Mouse (Mus musculus) spleen, embryonic (tissue): ENCODE data around the gene Mrtfb.

ENCODE experiments used
- CTCF ChIA-PET: fragments of 350-600 bp; sonication (Branson Sonifier 250); formaldehyde crosslinking; loops from one replicate; lab custom pipeline; 2022; lab: Charles Lee

The Mrtfb gene

DNA sequence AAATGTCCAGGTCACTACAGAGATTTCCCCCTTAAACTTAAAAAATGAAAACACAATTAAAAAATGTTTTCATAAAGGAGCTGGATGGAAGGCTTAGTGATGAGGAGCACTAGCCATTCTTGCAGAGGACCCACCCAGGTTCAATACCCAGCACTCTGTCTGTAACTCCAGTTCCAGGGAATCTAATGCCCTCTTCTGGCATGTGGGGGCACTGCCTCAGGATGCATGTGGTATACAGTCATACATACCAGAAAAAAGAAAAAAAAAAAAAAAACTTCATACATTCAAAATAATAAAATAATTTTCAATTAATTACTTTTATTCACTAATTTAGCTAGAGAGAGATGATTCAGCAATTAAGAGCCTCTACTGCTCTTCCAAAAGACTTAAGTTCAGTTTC lies 95.0 kb downstream of the Mrtfb start:
- CTCF ChIA-PET: no interaction called here

GRCm38 (mm10) chr16:13353927-13354326 lies 97.6 kb downstream of the Mrtfb start:
- CTCF ChIA-PET: no interaction called here

DNA sequence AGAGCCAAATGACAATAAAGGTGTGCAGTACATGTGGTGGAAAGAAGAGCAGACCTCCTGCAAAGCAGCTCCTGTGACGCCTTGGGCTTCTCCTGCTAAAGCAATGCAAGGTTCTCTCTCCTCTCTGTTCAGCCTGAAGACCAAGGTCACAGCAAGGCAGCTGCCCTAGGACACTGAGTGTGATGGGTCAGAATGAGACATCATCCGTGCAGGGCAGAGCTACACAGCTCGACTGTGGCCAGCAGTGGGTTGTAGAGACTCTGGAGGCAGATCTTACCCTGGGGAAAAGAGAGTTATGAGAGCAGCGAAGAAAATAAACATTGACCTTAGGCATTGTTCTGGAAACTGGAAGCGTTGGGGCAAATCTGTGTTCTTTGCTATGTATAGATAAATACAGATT lies 98.2 kb downstream of the Mrtfb start:
- CTCF ChIA-PET: no interaction called here

GRCm38 (mm10) chr16:13357806-13358679 lies 101.8 kb downstream of the Mrtfb start:
- CTCF ChIA-PET: no interaction called here

DNA sequence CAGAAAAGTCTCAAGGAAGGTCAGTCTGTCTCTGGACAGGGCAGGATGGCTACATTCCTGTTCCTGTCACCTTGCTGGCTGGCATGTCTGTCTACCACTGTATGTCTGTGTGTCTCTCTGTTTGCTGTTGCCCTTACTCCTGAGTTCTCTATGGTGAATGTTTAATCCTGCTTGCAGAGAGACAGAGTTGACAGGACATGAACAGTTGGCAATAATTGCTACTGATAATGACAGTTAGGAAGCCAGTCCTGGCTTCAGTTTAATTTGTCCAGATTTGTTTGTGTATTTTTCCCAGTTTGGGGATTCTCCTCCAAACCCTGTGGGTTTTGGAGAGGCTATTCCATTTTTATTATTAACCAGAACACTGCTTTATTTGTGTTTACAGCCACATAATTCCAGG lies 102.5 kb downstream of the Mrtfb start:
- CTCF ChIA-PET: no interaction called here

GRCm38 (mm10) chr16:13359405-13359858 lies 103.2 kb downstream of the Mrtfb start:
- CTCF ChIA-PET: no interaction called here

DNA sequence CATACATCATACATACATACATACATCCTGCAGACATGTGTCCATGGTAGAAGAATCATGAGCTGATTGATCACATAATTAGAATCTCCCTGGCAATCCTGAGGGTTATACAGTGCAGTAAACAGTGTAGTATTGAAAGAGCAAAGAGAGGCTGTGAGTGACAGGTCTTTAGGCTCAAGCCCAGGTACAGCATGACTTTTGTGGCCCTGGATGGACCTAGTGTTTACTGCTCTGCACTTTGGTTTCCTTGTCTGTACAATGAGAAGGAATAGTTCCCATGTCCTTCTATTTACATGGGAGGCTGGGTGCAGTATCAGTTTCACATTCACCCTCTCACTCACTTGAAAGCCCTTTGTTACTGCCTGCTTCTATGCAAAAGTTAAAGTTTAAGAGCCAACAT lies 103.9 kb downstream of the Mrtfb start:
- CTCF ChIA-PET: no interaction called here

GRCm38 (mm10) chr16:13360835-13361234 lies 104.6 kb downstream of the Mrtfb start:
- CTCF ChIA-PET: no interaction called here

DNA sequence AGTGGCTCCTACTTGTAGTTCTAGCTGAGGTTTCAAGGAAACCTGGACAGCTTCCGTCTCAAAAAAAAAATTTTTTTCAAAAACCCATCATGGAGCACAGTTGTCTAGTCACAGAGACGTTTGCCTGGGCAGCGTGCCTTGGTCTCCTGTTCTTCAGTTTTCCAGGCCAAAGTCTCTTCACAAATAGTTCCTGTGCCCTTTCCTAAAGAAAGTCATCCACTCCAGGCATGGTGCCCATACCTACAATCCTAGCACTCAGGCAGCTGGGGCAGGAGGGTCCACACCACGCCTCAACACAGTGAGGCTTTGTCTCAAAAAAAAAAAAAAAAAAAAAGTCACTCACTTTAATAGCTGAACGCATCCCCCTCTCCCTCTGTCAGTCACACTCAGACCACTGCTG lies 106.9 kb downstream of the Mrtfb start:
- CTCF ChIA-PET: no interaction called here

- CTCF ChIA-PET: no interaction called here
Observed at GRCm38 (mm10) chr16:13364145-13364544, 107.9 kb downstream of the Mrtfb start.

DNA sequence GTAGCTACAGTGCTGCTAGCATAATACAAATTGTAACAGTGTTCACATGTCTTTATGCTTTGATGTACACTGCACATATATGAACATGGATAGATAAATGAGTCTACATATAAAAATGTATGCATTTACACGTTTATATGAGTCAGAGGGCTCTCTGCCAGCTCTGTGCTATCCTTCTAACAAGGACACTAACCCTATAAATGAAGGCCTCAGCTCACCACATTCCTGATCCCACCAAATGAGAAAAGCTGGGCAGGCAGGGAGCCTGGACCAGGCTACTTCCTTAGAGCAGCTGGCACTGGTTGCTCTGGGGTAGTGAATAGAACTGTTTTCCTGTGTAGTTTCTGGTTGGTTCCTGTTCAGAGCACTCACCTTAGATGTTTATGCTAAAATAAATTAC lies 110.0 kb downstream of the Mrtfb start:
- CTCF ChIA-PET: no interaction called here

DNA sequence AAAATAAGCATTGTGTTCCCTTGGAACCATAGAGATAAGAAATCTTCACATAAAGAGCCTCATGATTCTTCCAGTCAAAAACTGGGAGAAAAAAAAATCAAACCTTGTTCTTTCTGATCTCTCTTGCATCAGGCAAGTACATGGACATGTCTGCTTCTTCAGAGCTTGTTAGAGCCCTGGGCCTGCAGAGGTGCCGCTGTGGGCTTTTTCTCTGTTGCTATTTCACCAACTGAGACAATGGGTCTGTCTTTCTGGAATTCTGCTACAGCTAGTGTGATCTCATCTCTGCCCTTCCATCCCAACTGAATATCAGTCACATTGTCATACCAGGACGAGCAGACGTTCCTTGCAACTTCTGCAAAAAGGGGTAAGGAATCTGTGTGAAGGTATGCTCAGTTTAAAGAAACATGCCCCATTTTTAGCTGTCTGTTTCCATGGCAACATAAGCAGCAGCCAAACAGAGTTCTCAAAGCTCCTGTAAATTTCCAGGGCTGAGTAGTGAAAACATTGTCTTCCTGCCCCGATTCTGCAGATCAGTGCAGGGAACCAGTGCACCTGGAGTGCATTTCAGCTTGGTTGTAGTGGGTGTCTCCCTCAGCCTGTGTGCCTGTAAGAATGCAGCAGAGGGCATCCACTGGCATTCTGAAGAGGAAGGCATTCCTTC lies 110.7 kb downstream of the Mrtfb start:
- CTCF ChIA-PET: no interaction called here

- CTCF ChIA-PET: no interaction called here
Observed at GRCm38 (mm10) chr16:13367466-13367856, 111.2 kb downstream of the Mrtfb start.

DNA sequence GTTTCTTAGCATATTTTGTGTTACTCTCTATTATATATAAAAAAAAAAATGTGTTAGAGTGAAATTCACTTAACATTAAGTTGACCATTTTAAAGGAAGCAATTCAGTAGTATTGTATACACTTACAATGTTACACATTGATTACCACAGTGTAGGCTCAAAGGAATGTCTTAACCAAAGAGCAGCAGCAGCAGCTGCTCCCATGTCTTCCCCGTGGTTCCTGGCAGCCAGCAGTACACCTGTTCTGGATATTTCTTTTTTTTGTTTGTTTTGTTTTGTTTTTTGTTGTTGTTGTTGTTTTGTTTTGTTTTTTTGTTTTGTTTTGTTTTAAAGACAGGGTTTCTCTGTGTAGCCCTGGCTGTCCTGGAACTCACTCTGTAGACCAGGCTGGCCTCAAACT lies 112.4 kb downstream of the Mrtfb start:
- CTCF ChIA-PET: no interaction called here

DNA sequence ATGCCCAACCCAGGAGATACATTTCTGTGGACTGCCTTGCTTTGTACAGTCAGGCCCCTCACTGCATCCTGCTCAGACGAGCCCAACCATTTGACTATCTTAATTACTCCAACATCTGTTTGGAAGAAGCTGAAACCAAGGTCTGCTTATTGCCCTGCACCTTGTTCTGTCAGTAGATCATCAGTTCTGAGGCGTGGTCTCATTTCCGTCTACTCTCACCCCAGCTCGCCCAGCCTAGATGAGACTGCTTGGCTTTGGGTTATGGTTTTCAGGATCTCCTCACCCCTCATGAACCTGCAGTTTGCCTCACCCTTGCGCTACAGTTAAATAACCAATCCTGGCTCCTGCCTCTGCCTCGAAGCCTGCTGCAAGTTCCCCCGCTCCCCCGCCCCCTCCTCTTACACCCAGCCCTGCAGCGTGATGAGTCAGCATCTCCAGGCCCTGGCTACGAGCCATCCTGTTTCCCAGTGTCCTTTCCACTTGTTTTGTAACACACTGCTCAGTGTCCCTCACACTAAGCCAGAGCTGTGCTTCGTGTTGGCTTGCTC lies 115.5 kb downstream of the Mrtfb start:
- CTCF ChIA-PET: no interaction called here

DNA sequence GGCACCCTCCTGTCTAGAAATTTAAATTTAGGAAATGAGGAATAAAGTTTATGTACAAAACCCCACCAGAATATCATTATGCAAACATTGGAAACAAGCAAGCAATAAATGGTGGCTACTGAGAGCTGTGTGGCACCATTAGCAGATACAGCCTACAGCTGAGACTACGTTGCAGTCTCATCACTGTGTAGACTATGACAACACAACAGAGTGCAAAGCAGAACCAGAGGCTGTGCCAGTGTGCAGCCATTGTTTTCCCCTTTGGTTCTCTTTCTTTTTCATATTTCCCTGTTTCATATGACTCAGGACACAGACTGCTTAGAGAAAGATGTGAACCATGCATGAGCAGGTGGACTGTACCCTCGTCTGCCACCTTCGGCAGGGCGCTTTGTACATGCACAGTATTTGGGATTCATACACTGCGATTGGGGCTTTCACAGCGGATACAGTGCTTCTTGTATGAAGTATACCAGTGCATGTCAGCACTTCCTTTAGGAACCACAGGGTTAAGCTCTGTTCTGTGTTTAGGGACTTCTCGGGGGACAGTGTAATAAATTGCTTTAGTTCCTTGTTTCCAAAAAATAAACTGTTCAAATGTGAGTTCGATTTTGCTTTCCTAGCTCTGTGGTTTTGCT lies 116.7 kb downstream of the Mrtfb start:
- CTCF ChIA-PET: no interaction called here

- CTCF ChIA-PET: no interaction called here
Observed at GRCm38 (mm10) chr16:13376947-13377486, 120.7 kb downstream of the Mrtfb start.

GRCm38 (mm10) chr16:13378157-13378556 lies 121.9 kb downstream of the Mrtfb start:
- CTCF ChIA-PET: no interaction called here

GRCm38 (mm10) chr16:13379865-13380264 lies 123.6 kb downstream of the Mrtfb start:
- CTCF ChIA-PET: no interaction called here

- CTCF ChIA-PET: no interaction called here
Observed at GRCm38 (mm10) chr16:13381771-13382170, 125.5 kb downstream of the Mrtfb start.

DNA sequence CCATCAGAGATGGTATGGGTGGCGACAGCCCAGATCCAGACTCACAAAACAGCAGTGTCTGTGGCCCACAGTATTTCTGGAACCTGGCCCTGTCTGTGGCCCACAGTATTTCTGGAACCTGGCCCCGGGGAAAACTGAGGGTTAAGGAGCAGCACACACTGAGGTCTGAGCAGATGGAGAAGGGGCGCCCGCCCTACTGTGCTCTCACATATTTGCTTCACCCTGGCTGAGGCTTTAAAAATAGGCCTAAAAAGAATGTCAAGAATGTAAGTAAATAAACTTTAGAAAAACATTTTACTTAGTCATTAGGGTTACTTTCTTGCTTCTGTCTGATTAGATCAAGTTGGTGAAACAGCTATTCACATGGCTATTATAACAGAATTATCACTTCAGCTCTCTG lies 131.0 kb downstream of the Mrtfb start:
- CTCF ChIA-PET: no interaction called here

- CTCF ChIA-PET: no interaction called here
Observed at GRCm38 (mm10) chr16:13400375-13400774, 144.1 kb downstream of the Mrtfb start.
